Mouse (Mus musculus) splenic B cell, adult 2 months (primary cell): ENCODE data around the gene Ndufa13.

Experiments
- DNase-seq: peaks from one replicate; pipeline ENCODE4 v3.0.0-alpha.2; 2011; ENCODE audit warnings: low read depth, low spot score
- H3K27me3 ChIP-seq: 2 replicates; pipeline ENCODE4 v1.6.1; 2012; ENCODE audit warnings: mild to moderate bottlenecking, low read length, moderate library complexity, mixed read lengths; ENCODE audit not compliant: control insufficient read depth, poor library complexity, insufficient read depth, severe bottlenecking
- H3K36me3 ChIP-seq: 2 replicates; pipeline ENCODE4 v1.6.1; 2012; ENCODE audit warnings: mild to moderate bottlenecking, low read length, moderate library complexity, mixed read lengths; ENCODE audit not compliant: control insufficient read depth, poor library complexity, insufficient read depth, severe bottlenecking

Ndufa13 gene

GRCm38 (mm10) chr8:69879678-69880077 lies 22.7 kb downstream of the Ndufa13 start:
- DNase-seq: no peak
- Histone ChIP-seq H3K36me3 (no peaks in the 10 kb centered on the region), H3K27me3 (no peaks in the 10 kb centered on the region)

- H3K27me3 ChIP-seq: no peaks in the 10 kb centered on the region
- no peaks in the 10 kb centered on the region for H3K36me3 ChIP-seq
- no peak for DNase-seq
These were observed 24.4 kb downstream of the Ndufa13 start for GRCm38 (mm10) chr8:69877992-69878391.

- Histone ChIP-seq H3K36me3 (no peaks in the 10 kb centered on the region), H3K27me3 (no peaks in the 10 kb centered on the region)
- no peak for DNase-seq
These were observed 25.0 kb downstream of the Ndufa13 start for GRCm38 (mm10) chr8:69877396-69877795.

GRCm38 (mm10) chr8:69876967-69877366 lies 25.4 kb downstream of the Ndufa13 start:
- H3K36me3 ChIP-seq: no peaks in the 10 kb centered on the region
- no peaks in the 10 kb centered on the region for H3K27me3 ChIP-seq
- no peak for DNase-seq

GRCm38 (mm10) chr8:69876097-69876496 lies 26.3 kb downstream of the Ndufa13 start:
- no peaks in the 10 kb centered on the region for H3K27me3 ChIP-seq
- H3K36me3 ChIP-seq: no peaks in the 10 kb centered on the region
- no peak for DNase-seq

- Histone ChIP-seq H3K27me3 (no peaks in the 10 kb centered on the region), H3K36me3 (no peaks in the 10 kb centered on the region)
- no peak for DNase-seq
These were observed 27.7 kb downstream of the Ndufa13 start for GRCm38 (mm10) chr8:69874654-69875053.

GRCm38 (mm10) chr8:69874155-69874554 lies 28.2 kb downstream of the Ndufa13 start:
- DNase-seq: peak; percentile 71
- no peaks in the 10 kb centered on the region for H3K27me3 ChIP-seq
- no peaks in the 10 kb centered on the region for H3K36me3 ChIP-seq

GRCm38 (mm10) chr8:69870907-69871306 lies 31.5 kb downstream of the Ndufa13 start:
- DNase-seq: no peak
- Histone ChIP-seq H3K36me3 (no peaks in the 10 kb centered on the region), H3K27me3 (no peaks in the 10 kb centered on the region)

- Histone ChIP-seq H3K36me3 (no peaks in the 10 kb centered on the region), H3K27me3 (no peaks in the 10 kb centered on the region)
- no peak for DNase-seq
These were observed 32.2 kb downstream of the Ndufa13 start for GRCm38 (mm10) chr8:69870003-69870765.

- Histone ChIP-seq H3K36me3 (no peaks in the 10 kb centered on the region), H3K27me3 (no peaks in the 10 kb centered on the region)
- no peak for DNase-seq
These were observed 34.5 kb downstream of the Ndufa13 start for GRCm38 (mm10) chr8:69867696-69868326.

- no peak for DNase-seq
- no peaks in the 10 kb centered on the region for H3K27me3 ChIP-seq
- no peaks in the 10 kb centered on the region for H3K36me3 ChIP-seq
These were observed 38.2 kb downstream of the Ndufa13 start for GRCm38 (mm10) chr8:69864180-69864579.

GRCm38 (mm10) chr8:69863387-69864020 lies 38.9 kb downstream of the Ndufa13 start:
- Histone ChIP-seq H3K27me3 (no peaks in the 10 kb centered on the region), H3K36me3 (no peaks in the 10 kb centered on the region)
- no peak for DNase-seq

GRCm38 (mm10) chr8:69861251-69861650 lies 41.1 kb downstream of the Ndufa13 start:
- Histone ChIP-seq H3K27me3 (no peaks in the 10 kb centered on the region), H3K36me3 (no peaks in the 10 kb centered on the region)
- DNase-seq: peak; percentile 19

- DNase-seq: no peak
- Histone ChIP-seq H3K36me3 (no peaks in the 10 kb centered on the region), H3K27me3 (no peaks in the 10 kb centered on the region)
These were observed 41.6 kb downstream of the Ndufa13 start for GRCm38 (mm10) chr8:69860807-69861206.

- DNase-seq: no peak
- Histone ChIP-seq H3K27me3 (no peaks in the 10 kb centered on the region), H3K36me3 (no peaks in the 10 kb centered on the region)
These were observed 48.5 kb downstream of the Ndufa13 start for GRCm38 (mm10) chr8:69853869-69854268.
